Mouse (Mus musculus): ENCODE results near the gene Sema4g.

DNA sequence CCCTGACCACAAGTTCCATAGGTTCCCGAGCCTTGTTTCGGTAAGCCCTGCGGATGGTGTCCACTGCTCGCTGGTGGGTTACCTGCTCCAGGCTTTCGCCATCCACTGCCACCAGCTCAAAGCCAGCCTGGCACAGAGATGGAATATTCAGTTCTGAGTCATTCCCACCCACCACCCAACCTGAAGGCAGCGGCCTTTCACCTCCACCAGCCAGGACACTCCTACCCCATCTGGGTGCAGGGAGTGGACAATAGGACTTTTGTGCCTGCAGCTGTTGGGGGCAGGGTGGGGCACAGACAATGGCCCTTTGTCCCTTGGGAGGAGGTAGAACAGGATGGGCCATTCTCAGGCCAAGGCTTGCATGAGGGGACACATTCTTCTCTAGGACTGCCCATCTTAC lies 38.9 kb downstream of the Sema4g start:
- TF ChIP-seq ETS1 (IDR thresholded peaks at IDR 0.05; ENCODE audit: low read depth, low read length) (no peak), E2F4 (IDR thresholded peaks at IDR 0.05; ENCODE audit: borderline replicate concordance, low read depth, low read length) (no peak), CTCF (IDR thresholded peaks at IDR 0.05 in 2 of 3, conservative IDR thresholded peaks at IDR 0.05 in 1 of 3; ENCODE audit: control insufficient read depth in 1 of 3, insufficient read depth in 1 of 3, low read depth in 2 of 3, low read length in 3 of 3, poor library complexity in 1 of 3, severe bottlenecking in 1 of 3) (no peak), GATA1 (IDR thresholded peaks at IDR 0.05; ENCODE audit: low read depth, low read length) (no peak), POLR2A (IDR thresholded peaks at IDR 0.05; ENCODE audit: control insufficient read depth in 1 of 2, insufficient read depth in 1 of 2, low read depth in 1 of 2, low read length in 2 of 2, poor library complexity in 1 of 2) (no peak), POLR2AphosphoS2 (IDR thresholded peaks at IDR 0.05; ENCODE audit: low read length) (no peak), ELF1 (IDR thresholded peaks at IDR 0.05; ENCODE audit: low read depth, low read length) (no peak), MXI1 (IDR thresholded peaks at IDR 0.05; ENCODE audit: low read depth, low read length) (no peak), EP300 (IDR thresholded peaks at IDR 0.05; ENCODE audit: low read depth in 1 of 2, low read length in 2 of 2) (no peak), UBTF (IDR thresholded peaks at IDR 0.05; ENCODE audit: borderline replicate concordance, insufficient read depth, low read depth, low read length) (no peak), HCFC1 (IDR thresholded peaks at IDR 0.05; ENCODE audit: low read depth, low read length) (no peak), SIN3A (IDR thresholded peaks at IDR 0.05; ENCODE audit: low read length) (no peak)
